ENCODE assay signal across 8 mouse cellular contexts in the genomic region with DNA sequence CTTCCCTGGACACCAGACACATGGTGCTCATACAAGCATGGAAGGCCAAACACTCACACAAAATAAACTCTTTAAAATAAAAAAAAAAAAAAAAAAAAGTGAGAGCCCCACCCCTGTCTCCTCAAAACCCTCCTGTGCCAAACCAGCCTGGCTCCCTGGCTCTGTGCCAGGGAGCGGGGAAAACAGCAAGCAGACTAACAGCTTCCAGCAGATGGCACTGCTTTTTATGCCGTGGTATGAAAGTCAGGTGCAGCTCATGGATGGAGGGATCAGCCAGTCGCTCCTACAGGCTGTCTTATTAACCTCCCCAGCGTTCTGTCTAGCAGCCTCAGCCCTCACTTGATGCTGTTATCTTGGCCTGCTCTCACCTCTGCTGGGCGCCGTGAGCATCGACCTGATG. TPM values are rescaled to one million over a fixed set of nuclear protein-coding genes. Genes with fewer than 3 reads are reported as not detected.
DNase-seq lines count a peak whose midpoint lies in the region; ATAC-seq and TF ChIP-seq lines count a peak whose summit lies in the region.

No protein-coding gene starts in this region.

- no peak overlapping the region for H3K27ac ChIP-seq in kidney, adult 2 months (ENCODE audit: insufficient read depth, low read depth, low read length)
- H3K27ac ChIP-seq in kidney, embryonic 14.5 days (ENCODE audit: low read depth, low read length), result no peak overlapping the region
- H3K27ac ChIP-seq in stomach, postnatal 0 days (replicated peaks), result no peak overlapping the region
- H3K27ac ChIP-seq in forebrain, embryonic 13.5 days, result no peak overlapping the region
- H3K27ac ChIP-seq in midbrain, embryonic 15.5 days, result no peak overlapping the region

- peak; percentile 64 for TF ChIP-seq CTCF in kidney, adult 2 months (conservative IDR thresholded peaks at IDR 0.05; ENCODE audit: insufficient read depth, insufficient read length, low read depth, low read length)
- peak; percentile 74 for TF ChIP-seq CTCF in stomach, postnatal 0 days (IDR thresholded peaks at IDR 0.05; ENCODE audit: low read depth)

- no peak overlapping the region for H3K4me3 ChIP-seq in kidney, adult 2 months (ENCODE audit: insufficient read depth, low read depth, low read length)
- no peak overlapping the region for H3K4me3 ChIP-seq in kidney, embryonic 14.5 days (ENCODE audit: low read length)
- H3K4me3 ChIP-seq in stomach, postnatal 0 days (ENCODE audit: low read depth, low read length), result no peak overlapping the region
- no peak overlapping the region for H3K4me3 ChIP-seq in forebrain, embryonic 13.5 days
- H3K4me3 ChIP-seq in midbrain, embryonic 15.5 days, result no peak overlapping the region

- TF ChIP-seq POLR2A in kidney, adult 2 months (IDR thresholded peaks at IDR 0.05; ENCODE audit: low read depth, low read length), result no peak

- WGBS in kidney, adult 2 months, result 53% methylated on average over 7 of the region's 7 CpGs
- WGBS in kidney, embryonic 14.5 days, result 80% methylated on average over 7 of the region's 7 CpGs
- WGBS in stomach, postnatal 0 days, result 53% methylated on average over 7 of the region's 7 CpGs
- WGBS in forebrain, embryonic 13.5 days, result 55% methylated on average over 7 of the region's 7 CpGs
- 61% methylated on average over 7 of the region's 7 CpGs for WGBS in midbrain, embryonic 15.5 days

- H3K9ac ChIP-seq in kidney, embryonic 14.5 days (ENCODE audit: low read depth, low read length), result no peak overlapping the region
- no peak overlapping the region for H3K9ac ChIP-seq in stomach, postnatal 0 days (ENCODE audit: low read length)
- no peak overlapping the region for H3K9ac ChIP-seq in forebrain, embryonic 13.5 days
- no peak overlapping the region for H3K9ac ChIP-seq in midbrain, embryonic 15.5 days

- no peaks in the 10 kb centered on the region for H3K27me3 ChIP-seq in kidney, adult 2 months (replicated peaks; ENCODE audit: control insufficient read depth, insufficient read depth, low read length)
- H3K27me3 ChIP-seq in kidney, embryonic 14.5 days (ENCODE audit: control insufficient read depth, insufficient read depth, low read length), result no peaks in the 10 kb centered on the region
- H3K27me3 ChIP-seq in stomach, postnatal 0 days (ENCODE audit: control insufficient read depth, insufficient read depth, low read length), result no peaks in the 10 kb centered on the region
- no peaks in the 10 kb centered on the region for H3K27me3 ChIP-seq in forebrain, embryonic 13.5 days
- no peaks in the 10 kb centered on the region for H3K27me3 ChIP-seq in midbrain, embryonic 15.5 days (replicated peaks)

- no peaks in the 10 kb centered on the region for H3K36me3 ChIP-seq in kidney, adult 2 months (ENCODE audit: control insufficient read depth, insufficient read depth, low read length)
- peaks cover 38% of the 10 kb centered on the region for H3K36me3 ChIP-seq in kidney, embryonic 14.5 days (ENCODE audit: control insufficient read depth, insufficient read depth, low read length)
- peaks cover 22% of the 10 kb centered on the region for H3K36me3 ChIP-seq in stomach, postnatal 0 days (ENCODE audit: control insufficient read depth, insufficient read depth, low read length)
- H3K36me3 ChIP-seq in forebrain, embryonic 13.5 days (ENCODE audit: poor library complexity, severe bottlenecking), result peaks cover 63% of the 10 kb centered on the region
- peaks cover 26% of the 10 kb centered on the region; the same call in 1 of the 2 replicates for H3K36me3 ChIP-seq in midbrain, embryonic 15.5 days (replicated peaks)

- no peak overlapping the region for H3K4me2 ChIP-seq in kidney, embryonic 14.5 days (replicated peaks; ENCODE audit: low read depth, low read length)
- H3K4me2 ChIP-seq in stomach, postnatal 0 days (replicated peaks; ENCODE audit: low read depth), result no peak overlapping the region
- no peak overlapping the region for H3K4me2 ChIP-seq in forebrain, embryonic 13.5 days
- no peak overlapping the region for H3K4me2 ChIP-seq in midbrain, embryonic 15.5 days

- no peak for ATAC-seq in kidney, embryonic 14.5 days (ENCODE audit: low FRiP score, low TSS enrichment)
- ATAC-seq in stomach, postnatal 0 days (ENCODE audit: low FRiP score, low TSS enrichment), result no peak
- no peak for ATAC-seq in forebrain, embryonic 13.5 days
- no peak for ATAC-seq in midbrain, embryonic 15.5 days (replicated peaks)

- H3K9me3 ChIP-seq in kidney, embryonic 14.5 days (ENCODE audit: control insufficient read depth, low read length), result no peaks in the 10 kb centered on the region
- H3K9me3 ChIP-seq in stomach, postnatal 0 days (ENCODE audit: control insufficient read depth, low read length), result no peaks in the 10 kb centered on the region
- H3K9me3 ChIP-seq in forebrain, embryonic 13.5 days (replicated peaks), result no peaks in the 10 kb centered on the region
- no peaks in the 10 kb centered on the region for H3K9me3 ChIP-seq in midbrain, embryonic 15.5 days

- TF ChIP-seq EP300 in stomach, postnatal 0 days (optimal IDR thresholded peaks at IDR 0.05), result no peak

- no peaks in the 10 kb centered on the region for H3K4me1 ChIP-seq in kidney, adult 2 months (ENCODE audit: control insufficient read depth, insufficient read depth, low read length)
- H3K4me1 ChIP-seq in kidney, embryonic 14.5 days (ENCODE audit: control insufficient read depth, insufficient read depth, low read length), result peaks cover 6% of the 10 kb centered on the region; the same call in 1 of the 2 replicates
- no peaks in the 10 kb centered on the region for H3K4me1 ChIP-seq in stomach, postnatal 0 days (replicated peaks; ENCODE audit: control insufficient read depth, insufficient read depth)
- H3K4me1 ChIP-seq in forebrain, embryonic 13.5 days, result peaks cover 36% of the 10 kb centered on the region
- H3K4me1 ChIP-seq in midbrain, embryonic 15.5 days, result peaks cover 20% of the 10 kb centered on the region

- DNase-seq in kidney, adult 2 months, result peak; percentile 76
- DNase-seq in MN1 (ENCODE audit: low spot score), result peak; percentile 95
- peak; percentile 46 for DNase-seq in brain, embryonic 18.5 days (ENCODE audit: low read depth, low spot score)
- peak; percentile 49 to 70 for DNase-seq in layer of hippocampus, postnatal 14 days (ENCODE audit: low spot score in 2 of 2)
- DNase-seq in stomach, postnatal 0 days (ENCODE audit: low spot score), result peak; percentile 66

RNA-seq across cellular contexts. Expression of a gene that starts 4.2 kb away (rescaled TPM):
- polyA plus RNA-seq in kidney, adult 2 months (2012; rRNA removed), result 110 and 126 TPM in 2 replicates
- 50.2 and 50.4 TPM in 2 replicates for polyA plus RNA-seq in kidney, embryonic 14.5 days (2014; fragmentation: Nextera tagmentation; extraction: Ambion mirVana)
- 100 to 1,000 TPM; 128 to 133 TPM for total RNA-seq in layer of hippocampus, postnatal 14 days (2021)
- polyA plus RNA-seq in stomach, postnatal 0 days (2015; fragmentation: Nextera tagmentation; extraction: Ambion mirVana), result 39.9 and 44.8 TPM in 2 replicates
- polyA plus RNA-seq in forebrain, embryonic 13.5 days (2015; fragmentation: Nextera tagmentation; extraction: Ambion mirVana), result 64.2 and 77.1 TPM in 2 replicates
- polyA plus RNA-seq in midbrain, embryonic 15.5 days (2015; fragmentation: Nextera tagmentation; extraction: Ambion mirVana), result 83.5 and 86.8 TPM in 2 replicates

RNA-seq across cellular contexts. Expression of a gene that starts 29.1 kb away (rescaled TPM):
- 106 and 124 TPM in 2 replicates for polyA plus RNA-seq in kidney, adult 2 months (2012; rRNA removed)
- polyA plus RNA-seq in kidney, embryonic 14.5 days (2014; fragmentation: Nextera tagmentation; extraction: Ambion mirVana), result 52.7 and 54.5 TPM in 2 replicates
- total RNA-seq in layer of hippocampus, postnatal 14 days (2021), result 10 to 100 TPM in 1 of 2 experiments, 1 to 10 TPM in 1; 9.0 to 15.0 TPM
- 51.5 and 61.6 TPM in 2 replicates for polyA plus RNA-seq in stomach, postnatal 0 days (2015; fragmentation: Nextera tagmentation; extraction: Ambion mirVana)
- 35.4 and 36.9 TPM in 2 replicates for polyA plus RNA-seq in forebrain, embryonic 13.5 days (2015; fragmentation: Nextera tagmentation; extraction: Ambion mirVana)
- 24.9 and 27.8 TPM in 2 replicates for polyA plus RNA-seq in midbrain, embryonic 15.5 days (2015; fragmentation: Nextera tagmentation; extraction: Ambion mirVana)

RNA-seq across cellular contexts. Expression of a gene that starts 30.8 kb away (rescaled TPM):
- polyA plus RNA-seq in kidney, adult 2 months (2012; rRNA removed), result 45.9 and 47.2 TPM in 2 replicates
- polyA plus RNA-seq in kidney, embryonic 14.5 days (2014; fragmentation: Nextera tagmentation; extraction: Ambion mirVana), result 117 and 173 TPM in 2 replicates
- 10 to 100 TPM; 85.8 to 87.6 TPM for total RNA-seq in layer of hippocampus, postnatal 14 days (2021)
- 56.3 and 58.7 TPM in 2 replicates for polyA plus RNA-seq in stomach, postnatal 0 days (2015; fragmentation: Nextera tagmentation; extraction: Ambion mirVana)
- polyA plus RNA-seq in forebrain, embryonic 13.5 days (2015; fragmentation: Nextera tagmentation; extraction: Ambion mirVana), result 155 and 168 TPM in 2 replicates
- 154 and 158 TPM in 2 replicates for polyA plus RNA-seq in midbrain, embryonic 15.5 days (2015; fragmentation: Nextera tagmentation; extraction: Ambion mirVana)

RNA-seq across cellular contexts. Expression of a gene that starts 54.0 kb away (rescaled TPM):
- polyA plus RNA-seq in kidney, adult 2 months (2012; rRNA removed), result 197 and 230 TPM in 2 replicates
- polyA plus RNA-seq in kidney, embryonic 14.5 days (2014; fragmentation: Nextera tagmentation; extraction: Ambion mirVana), result 144 and 175 TPM in 2 replicates
- total RNA-seq in layer of hippocampus, postnatal 14 days (2021), result 10 to 100 TPM; 80.9 to 89.8 TPM
- 117 and 145 TPM in 2 replicates for polyA plus RNA-seq in stomach, postnatal 0 days (2015; fragmentation: Nextera tagmentation; extraction: Ambion mirVana)
- 99.0 and 107 TPM in 2 replicates for polyA plus RNA-seq in forebrain, embryonic 13.5 days (2015; fragmentation: Nextera tagmentation; extraction: Ambion mirVana)
- 122 TPM in 2 replicates for polyA plus RNA-seq in midbrain, embryonic 15.5 days (2015; fragmentation: Nextera tagmentation; extraction: Ambion mirVana)
